Mouse (Mus musculus): ENCODE data around the gene Swsap1.

Gene Swsap1

GRCm38 (mm10) chr9:21948146-21948545 is 7.4 kb upstream of the Swsap1 start:
- H3K27me3 ChIP-seq (ENCODE audit: control insufficient read depth, insufficient read depth, low read length, poor library complexity, severe bottlenecking) = no peaks in the 10 kb centered on the region; the same call in 1 of the 2 replicates
- no peak for DNase-seq (ENCODE audit: low read depth, low spot score)

GRCm38 (mm10) chr9:21948790-21949189 is 6.8 kb upstream of the Swsap1 start:
- no peaks in the 10 kb centered on the region; the same call in 1 of the 2 replicates for H3K27me3 ChIP-seq (ENCODE audit: control insufficient read depth, insufficient read depth, low read length, poor library complexity, severe bottlenecking)
- no peaks in the 10 kb centered on the region for H3K36me3 ChIP-seq (ENCODE audit: control insufficient read depth, insufficient read depth, low read length, poor library complexity, severe bottlenecking)
- no peak for DNase-seq (ENCODE audit: low read depth, low spot score)

More at GRCm38 (mm10) chr9:21948146-21948545, 7.4 kb upstream of the Swsap1 start:
- H3K36me3 ChIP-seq (ENCODE audit: control insufficient read depth, insufficient read depth, low read length, poor library complexity, severe bottlenecking) = no peaks in the 10 kb centered on the region

DNA sequence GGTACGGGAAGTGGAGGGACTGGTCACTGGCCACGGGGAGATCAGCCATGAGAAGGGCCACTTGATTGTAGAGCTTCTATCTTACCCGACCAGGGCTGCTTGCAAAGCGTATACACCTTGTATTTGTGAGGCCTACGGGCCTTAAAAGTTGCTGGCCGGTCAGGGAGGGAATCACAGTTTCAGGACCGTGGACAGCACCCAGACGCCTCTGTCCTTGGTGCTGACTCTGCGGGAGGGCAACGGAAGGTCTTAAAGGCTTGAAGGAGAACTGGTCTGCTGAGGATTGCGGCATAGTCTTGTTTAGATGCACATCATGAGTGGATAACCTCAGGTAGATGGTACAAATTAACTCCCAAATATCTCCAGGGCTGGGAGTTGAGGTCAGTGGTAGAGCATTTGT is 5.2 kb upstream of the Swsap1 start:
- Histone ChIP-seq H3K27me3 (ENCODE audit: control insufficient read depth, insufficient read depth, low read length, poor library complexity, severe bottlenecking) (no peaks in the 10 kb centered on the region; the same call in 1 of the 2 replicates), H3K36me3 (ENCODE audit: control insufficient read depth, insufficient read depth, low read length, poor library complexity, severe bottlenecking) (no peaks in the 10 kb centered on the region)
- peak; percentile 77 for DNase-seq (ENCODE audit: low read depth, low spot score)

DNA sequence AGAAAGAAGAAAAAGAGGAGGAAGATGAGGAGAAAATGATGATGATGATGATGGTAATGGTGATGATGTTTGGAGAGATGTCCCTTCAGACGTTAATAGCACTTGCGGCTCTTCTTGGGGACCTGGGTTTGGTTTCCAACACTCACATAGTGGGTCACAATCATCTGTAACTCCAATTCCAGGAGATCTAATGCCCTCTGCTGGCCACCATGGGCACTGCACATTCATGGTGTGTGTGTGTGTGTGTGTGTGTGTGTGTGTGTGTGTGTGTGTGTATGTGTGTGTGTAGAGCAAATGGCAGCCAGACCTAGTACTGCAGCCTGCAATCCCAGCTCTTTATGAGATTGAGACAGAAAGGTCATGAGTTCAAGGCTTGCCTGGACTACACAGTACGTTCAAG is 3.6 kb upstream of the Swsap1 start:
- peak; percentile 34 for DNase-seq (ENCODE audit: low read depth, low spot score)

DNA sequence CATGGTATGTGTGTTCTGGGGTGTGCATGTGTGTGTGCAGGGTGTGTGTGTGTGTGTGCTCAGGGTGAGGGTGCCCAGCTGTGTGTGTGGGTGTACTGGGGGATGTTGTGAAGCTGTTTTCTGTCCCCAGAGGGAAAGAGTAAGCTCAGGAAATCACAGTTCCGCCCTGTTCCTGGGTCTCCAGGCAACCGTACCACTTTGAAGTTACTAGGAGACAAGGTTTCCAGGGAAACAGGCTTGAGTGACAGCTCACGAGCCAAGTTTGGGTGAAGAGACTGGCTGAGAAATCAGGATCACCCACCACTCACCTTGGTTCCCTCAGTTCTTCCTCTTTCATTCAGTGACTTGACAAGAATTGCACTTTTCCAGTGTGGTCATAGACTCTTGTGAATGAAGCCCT is 2.0 kb upstream of the Swsap1 start:
- Histone ChIP-seq H3K27me3 (ENCODE audit: control insufficient read depth, insufficient read depth, low read length, poor library complexity, severe bottlenecking) (no peaks in the 10 kb centered on the region), H3K36me3 (ENCODE audit: control insufficient read depth, insufficient read depth, low read length, poor library complexity, severe bottlenecking) (no peaks in the 10 kb centered on the region)
- DNase-seq (ENCODE audit: low read depth, low spot score) = no peak

More for the DNA sequence above, 3.6 kb upstream of the Swsap1 start:
- H3K36me3 ChIP-seq (ENCODE audit: control insufficient read depth, insufficient read depth, low read length, poor library complexity, severe bottlenecking) = no peaks in the 10 kb centered on the region
- H3K27me3 ChIP-seq (ENCODE audit: control insufficient read depth, insufficient read depth, low read length, poor library complexity, severe bottlenecking) = no peaks in the 10 kb centered on the region; the same call in 1 of the 2 replicates

GRCm38 (mm10) chr9:21954635-21955034 is 920 bp upstream of the Swsap1 start:
- no peak for DNase-seq (ENCODE audit: low read depth, low spot score)

DNA sequence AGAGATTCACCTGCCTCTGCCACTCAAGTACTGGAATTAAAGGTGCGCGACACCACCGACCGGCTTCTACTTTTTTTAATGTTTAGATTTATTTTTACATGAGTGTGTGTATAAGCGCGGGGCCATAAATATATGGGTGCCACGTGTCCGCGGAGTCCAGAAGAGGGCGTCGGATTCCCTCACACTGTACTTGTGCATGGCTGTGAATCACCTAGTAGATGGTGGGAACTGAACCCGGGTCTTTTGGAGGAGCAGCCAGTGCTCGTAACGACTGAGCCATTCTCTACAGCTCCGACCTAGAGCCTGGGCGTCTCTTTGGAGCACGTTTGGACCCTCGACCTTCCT is 358 bp upstream of the Swsap1 start:
- no peaks in the 10 kb centered on the region for H3K36me3 ChIP-seq (ENCODE audit: control insufficient read depth, insufficient read depth, low read length, poor library complexity, severe bottlenecking)
- no peak for DNase-seq (ENCODE audit: low read depth, low spot score)
- no peaks in the 10 kb centered on the region for H3K27me3 ChIP-seq (ENCODE audit: control insufficient read depth, insufficient read depth, low read length, poor library complexity, severe bottlenecking)

More at GRCm38 (mm10) chr9:21954635-21955034, 920 bp upstream of the Swsap1 start:
- H3K36me3 ChIP-seq (ENCODE audit: control insufficient read depth, insufficient read depth, low read length, poor library complexity, severe bottlenecking) = no peaks in the 10 kb centered on the region
- H3K27me3 ChIP-seq (ENCODE audit: control insufficient read depth, insufficient read depth, low read length, poor library complexity, severe bottlenecking) = no peaks in the 10 kb centered on the region

GRCm38 (mm10) chr9:21958372-21958771 is 2.8 kb downstream of the Swsap1 start:
- Histone ChIP-seq H3K27me3 (ENCODE audit: control insufficient read depth, insufficient read depth, low read length, poor library complexity, severe bottlenecking) (no peaks in the 10 kb centered on the region), H3K36me3 (ENCODE audit: control insufficient read depth, insufficient read depth, low read length, poor library complexity, severe bottlenecking) (no peaks in the 10 kb centered on the region)
- DNase-seq (ENCODE audit: low read depth, low spot score) = no peak

DNA sequence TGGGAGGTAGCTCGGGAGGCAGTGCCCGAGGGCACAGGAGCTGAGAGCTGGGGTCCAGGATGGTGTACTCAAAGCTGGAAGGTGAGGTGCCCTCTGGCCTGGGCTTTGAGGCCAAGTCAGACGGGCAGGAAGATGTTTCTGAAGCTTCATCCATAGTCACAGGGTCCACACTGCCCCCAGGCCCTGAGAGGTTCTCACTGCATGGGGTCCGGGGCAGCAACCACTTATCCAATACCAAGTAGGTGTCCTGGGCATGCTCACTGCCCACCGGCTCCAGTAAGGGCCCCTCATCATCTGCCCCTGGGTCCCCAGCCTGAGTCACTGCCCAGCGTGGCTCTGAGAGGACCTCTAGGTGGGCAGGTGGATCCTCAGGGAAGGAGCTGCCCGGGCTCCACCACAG is 3.7 kb downstream of the Swsap1 start:
- no peak for DNase-seq (ENCODE audit: low read depth, low spot score)
- Histone ChIP-seq H3K27me3 (ENCODE audit: control insufficient read depth, insufficient read depth, low read length, poor library complexity, severe bottlenecking) (no peaks in the 10 kb centered on the region), H3K36me3 (ENCODE audit: control insufficient read depth, insufficient read depth, low read length, poor library complexity, severe bottlenecking) (no peaks in the 10 kb centered on the region)

- DNase-seq (ENCODE audit: low read depth, low spot score) = no peak
- H3K27me3 ChIP-seq (ENCODE audit: control insufficient read depth, insufficient read depth, low read length, poor library complexity, severe bottlenecking) = no peaks in the 10 kb centered on the region
- H3K36me3 ChIP-seq (ENCODE audit: control insufficient read depth, insufficient read depth, low read length, poor library complexity, severe bottlenecking) = no peaks in the 10 kb centered on the region
Measured at GRCm38 (mm10) chr9:21960135-21960534, 4.6 kb downstream of the Swsap1 start.

- H3K27me3 ChIP-seq (ENCODE audit: control insufficient read depth, insufficient read depth, low read length, poor library complexity, severe bottlenecking) = no peaks in the 10 kb centered on the region
- no peaks in the 10 kb centered on the region for H3K36me3 ChIP-seq (ENCODE audit: control insufficient read depth, insufficient read depth, low read length, poor library complexity, severe bottlenecking)
- no peak for DNase-seq (ENCODE audit: low read depth, low spot score)
Measured at GRCm38 (mm10) chr9:21960558-21961208, 5.1 kb downstream of the Swsap1 start.

DNA sequence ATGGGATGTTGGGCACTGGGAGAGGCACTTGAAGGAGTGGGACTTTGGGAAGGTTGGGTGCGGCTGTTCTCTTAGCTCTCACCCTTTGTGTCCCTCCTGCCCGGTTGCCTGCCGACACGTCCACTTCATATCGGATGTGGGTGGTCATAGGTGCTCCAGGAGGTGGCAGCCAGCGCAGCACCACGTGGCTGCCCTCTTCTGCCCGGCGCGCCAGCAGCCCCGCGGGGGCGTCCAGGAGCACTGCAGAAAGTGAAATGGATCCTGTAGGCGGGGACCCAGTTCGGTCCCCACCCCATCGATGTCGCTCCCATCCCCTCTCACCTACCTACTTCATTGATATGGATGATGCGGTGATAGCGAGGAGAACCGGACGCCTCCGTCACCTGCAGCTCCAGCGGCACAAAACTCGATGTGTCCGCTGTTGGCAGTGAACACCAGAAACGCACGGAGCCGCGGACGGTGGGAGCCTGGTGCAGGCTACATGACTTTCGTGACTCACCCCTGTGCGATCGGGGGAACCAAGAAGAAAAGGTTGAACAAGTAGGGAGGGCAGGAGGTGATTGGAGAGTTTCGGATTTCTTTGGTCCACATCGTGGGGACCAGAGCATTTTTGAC is 5.9 kb downstream of the Swsap1 start:
- DNase-seq (ENCODE audit: low read depth, low spot score) = no peak
- H3K36me3 ChIP-seq (ENCODE audit: control insufficient read depth, insufficient read depth, low read length, poor library complexity, severe bottlenecking) = no peaks in the 10 kb centered on the region
- H3K27me3 ChIP-seq (ENCODE audit: control insufficient read depth, insufficient read depth, low read length, poor library complexity, severe bottlenecking) = no peaks in the 10 kb centered on the region

DNA sequence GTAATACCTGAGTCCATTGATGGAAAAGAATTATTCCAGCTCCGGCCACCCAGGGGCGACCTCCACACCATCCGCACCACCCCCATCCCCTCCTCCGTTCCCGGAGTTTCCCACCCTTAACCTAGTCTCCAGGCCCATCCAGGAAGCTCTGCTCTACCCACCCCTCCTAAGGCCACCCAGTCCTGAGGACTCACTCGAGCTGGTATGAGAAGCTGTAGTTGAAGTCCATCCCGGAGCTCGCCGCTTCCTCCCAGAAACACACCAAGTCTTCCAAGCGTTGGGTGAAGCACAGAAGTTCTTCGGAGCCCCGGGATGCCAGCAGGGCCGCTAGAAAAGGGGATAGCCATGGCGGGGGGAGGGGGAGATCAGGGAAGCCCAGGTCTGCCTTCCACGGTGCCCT is 6.5 kb downstream of the Swsap1 start:
- DNase-seq (ENCODE audit: low read depth, low spot score) = no peak
- Histone ChIP-seq H3K36me3 (ENCODE audit: control insufficient read depth, insufficient read depth, low read length, poor library complexity, severe bottlenecking) (no peaks in the 10 kb centered on the region), H3K27me3 (ENCODE audit: control insufficient read depth, insufficient read depth, low read length, poor library complexity, severe bottlenecking) (no peaks in the 10 kb centered on the region)

DNA sequence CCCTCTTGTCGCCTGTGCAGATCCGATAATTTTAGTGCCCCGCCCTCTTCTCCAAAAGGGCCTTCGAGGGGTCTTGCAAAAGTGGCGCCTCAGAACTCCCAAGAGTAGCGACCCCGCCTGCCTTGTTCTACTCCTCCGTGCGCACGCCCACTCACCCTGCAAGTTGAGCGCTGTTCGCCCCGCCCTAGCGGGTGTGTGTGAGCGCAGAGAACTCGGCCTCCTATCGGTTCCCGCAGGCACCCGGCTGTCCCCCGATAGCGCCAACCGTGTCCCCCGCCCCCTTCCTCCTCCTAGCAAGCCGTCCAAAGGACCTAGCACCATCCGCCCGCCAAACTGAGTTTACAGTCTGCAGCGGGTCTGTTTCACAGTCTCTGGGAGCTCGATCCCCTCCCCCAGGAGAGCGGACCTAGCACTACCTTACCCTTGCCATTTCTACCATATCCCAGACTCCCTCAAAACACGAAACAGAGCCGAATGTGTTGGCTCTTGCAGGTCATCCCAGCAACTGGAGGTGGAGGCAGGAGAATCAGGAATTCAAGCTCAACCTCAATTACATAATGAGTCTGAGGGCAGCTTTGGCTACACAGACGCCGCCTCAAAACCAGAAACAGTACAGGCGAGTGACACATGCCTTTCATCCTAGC is 7.0 kb downstream of the Swsap1 start:
- no peaks in the 10 kb centered on the region for H3K36me3 ChIP-seq (ENCODE audit: control insufficient read depth, insufficient read depth, low read length, poor library complexity, severe bottlenecking)
- DNase-seq (ENCODE audit: low read depth, low spot score) = peak; percentile 51
- H3K27me3 ChIP-seq (ENCODE audit: control insufficient read depth, insufficient read depth, low read length, poor library complexity, severe bottlenecking) = no peaks in the 10 kb centered on the region

- Histone ChIP-seq H3K27me3 (ENCODE audit: control insufficient read depth, insufficient read depth, low read length, poor library complexity, severe bottlenecking) (no peaks in the 10 kb centered on the region), H3K36me3 (ENCODE audit: control insufficient read depth, insufficient read depth, low read length, poor library complexity, severe bottlenecking) (no peaks in the 10 kb centered on the region)
- DNase-seq (ENCODE audit: low read depth, low spot score) = no peak
Measured at GRCm38 (mm10) chr9:21963417-21963816, 7.9 kb downstream of the Swsap1 start, which contains the start of gene Epor. Gene Epor (minus strand): TSS chr9:21963506.

Data from splenic B cell, adult 2 months (primary cell).